Mouse (Mus musculus) forebrain, embryonic 13.5 days (tissue): Measurements from ENCODE around the gene Gm3317. TPM values are rescaled to one million over a fixed set of nuclear protein-coding genes. Genes with fewer than 3 reads are reported as not detected.
"Not testable (repeated sequence)": the region's sequence is repeated elsewhere in the genome, so short reads cannot be mapped to it uniquely, and the experiment has no call there.

ENCODE experiments used
- ATAC-seq: fragments of 200-750 bp; cut with Nextera tagmentation; 2 replicates; pipeline ENCODE4 v1.8.0; 2017
- H3K27ac ChIP-seq: fragments of 300-500 bp; sonication (generic); 2 replicates; pipeline ENCODE4 v1.5.1; 2015; ENCODE audit warnings: inconsistent platforms, mild to moderate bottlenecking, moderate library complexity
- H3K27me3 ChIP-seq: fragments of 300-500 bp; sonication (generic); 2 replicates; pipeline ENCODE4 v1.6.1; 2015; ENCODE audit warnings: mild to moderate bottlenecking, inconsistent platforms
- H3K36me3 ChIP-seq: fragments of 300-500 bp; sonication (generic); 2 replicates; pipeline ENCODE4 v1.6.1; 2015; ENCODE audit warnings: mild to moderate bottlenecking, inconsistent platforms; ENCODE audit not compliant: poor library complexity, severe bottlenecking
- H3K4me1 ChIP-seq: fragments of 300-500 bp; sonication (generic); 2 replicates; pipeline ENCODE4 v1.6.1; 2015; ENCODE audit warnings: inconsistent platforms
- H3K4me2 ChIP-seq: fragments of 300-500 bp; sonication (generic); 2 replicates; pipeline ENCODE4 v1.6.1; 2015; ENCODE audit warnings: inconsistent platforms, mild to moderate bottlenecking, moderate library complexity
- H3K4me3 ChIP-seq: fragments of 300-500 bp; sonication (generic); 2 replicates; pipeline ENCODE4 v1.5.1; 2015; ENCODE audit warnings: mild to moderate bottlenecking, inconsistent platforms
- H3K9ac ChIP-seq: fragments of 300-500 bp; sonication (generic); 2 replicates; pipeline ENCODE4 v1.6.1; 2015; ENCODE audit warnings: mild to moderate bottlenecking, inconsistent platforms
- H3K9me3 ChIP-seq: fragments of 300-500 bp; sonication (generic); replicated peaks from 2 replicates; pipeline ENCODE4 v1.6.1; 2016; ENCODE audit warnings: inconsistent platforms
- WGBS: fragments of 180-500 bp; shearing (Covaris S2); methylation state at CpG from one replicate; pipeline ENCODE4 v1.1.7; 2015; 5-methylcytosine and 5-hydroxymethylcytosine counted together
- polyA plus RNA-seq: library from polyadenylated mRNA; unstranded; fragments of >200 nt; fragmentation: Nextera tagmentation; extraction: Ambion mirVana; gene quantifications from 2 replicates; pipeline ENCODE4 v1.2.1, GENCODE M21; 2015

Gene Gm3317
- polyA plus RNA-seq = not detected in 2 replicates

- not testable (repeated sequence) for H3K36me3 ChIP-seq, H3K27ac ChIP-seq, H3K4me3 ChIP-seq, ATAC-seq, H3K9me3 ChIP-seq, H3K4me2 ChIP-seq, H3K27me3 ChIP-seq, H3K4me1 ChIP-seq, H3K9ac ChIP-seq
- no CpG with 5 or more reads among the region's 1 CpGs for WGBS
These were observed at the start of gene Gm3317 for GRCm38 (mm10) chr14:5164235-5164634. Gene Gm3317, plus strand, starts transcription at chr14:5164535.

DNA sequence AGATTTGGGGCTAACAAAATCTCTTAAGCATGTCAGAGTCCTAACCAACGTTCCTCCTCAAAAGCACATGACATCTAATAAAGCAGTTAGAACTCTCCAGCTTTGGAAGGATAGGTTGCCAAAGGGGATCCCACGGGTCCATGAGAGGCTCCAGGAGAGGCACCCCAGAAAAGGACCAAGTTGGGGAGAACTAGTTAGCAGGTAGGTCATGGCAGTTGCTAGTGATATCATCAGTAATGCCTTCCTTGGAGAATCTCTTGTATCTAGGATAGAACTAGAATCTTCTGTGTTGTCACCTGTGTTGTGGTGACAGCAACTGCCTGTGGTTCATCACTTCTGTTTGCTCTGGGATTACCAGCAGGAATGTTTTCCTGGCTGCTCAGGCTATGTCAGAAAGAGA lies 33.1 kb upstream of the Gm3317 start, which contains the start of gene Gm8279:
Gene Gm8279, plus strand, starts transcription at position 301 of the 400 bp plus-strand sequence.
- H3K4me1 ChIP-seq, H3K27me3 ChIP-seq, H3K9ac ChIP-seq, H3K36me3 ChIP-seq, ATAC-seq, H3K4me3 ChIP-seq, H3K27ac ChIP-seq, H3K9me3 ChIP-seq, H3K4me2 ChIP-seq: not testable (repeated sequence)
- WGBS = 83% methylated on average over 2 of the region's 2 CpGs

DNA sequence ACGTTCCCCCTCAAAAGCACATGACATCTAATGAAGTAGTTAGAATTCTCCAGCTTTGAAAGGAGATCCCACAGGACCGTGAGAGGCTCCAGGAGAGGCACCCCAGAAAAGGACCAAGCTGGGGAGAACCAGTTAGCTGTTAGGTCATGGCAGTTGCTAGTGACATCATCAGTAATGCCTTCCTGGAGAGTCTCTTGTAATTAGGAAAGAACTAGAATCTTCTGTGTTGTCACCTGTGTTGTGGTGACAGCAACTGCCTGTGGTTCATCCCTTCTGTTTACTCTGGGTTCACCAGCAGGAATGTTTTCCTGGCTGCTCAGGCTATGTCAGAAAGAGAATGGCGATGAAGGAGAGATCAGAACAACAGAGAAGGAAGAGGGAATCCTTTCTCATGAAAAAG lies 21.2 kb downstream of the Gm3317 start, which contains the start of gene Gm8271:
Gene Gm8271, plus strand, starts transcription at position 301 of the 400 bp plus-strand sequence.
- not testable (repeated sequence) for H3K9me3 ChIP-seq, H3K4me1 ChIP-seq
- WGBS = no CpG with 5 or more reads among the region's 3 CpGs

More for the DNA sequence above, 21.2 kb downstream of the Gm3317 start, which contains the start of gene Gm8271:
- H3K4me3 ChIP-seq, H3K36me3 ChIP-seq, ATAC-seq, H3K4me2 ChIP-seq, H3K27me3 ChIP-seq, H3K9ac ChIP-seq, H3K27ac ChIP-seq: not testable (repeated sequence)

Other genes with a start within 250 kb of the Gm3317 start
- not detected in 2 replicates for gene Gm8297, start 180.6 kb upstream of the Gm3317 start, polyA plus RNA-seq
- gene Gm3298, start 148.6 kb upstream of the Gm3317 start, polyA plus RNA-seq = not detected in 2 replicates
- not detected in 2 replicates for gene 4930555G01Rik, start 113.9 kb upstream of the Gm3317 start, polyA plus RNA-seq
- gene Gm8281, start 93.5 kb upstream of the Gm3317 start, polyA plus RNA-seq = 3.1 and 4.4 TPM in 2 replicates
- not detected in 2 replicates for gene Gm8279, start 33.0 kb upstream of the Gm3317 start, polyA plus RNA-seq
- not detected in 2 replicates for gene Gm8271, start 21.3 kb downstream of the Gm3317 start, polyA plus RNA-seq
- gene Gm3526, start 96.0 kb downstream of the Gm3317 start, polyA plus RNA-seq = not detected in 2 replicates
- not detected in 2 replicates for gene Gm3542, start 170.4 kb downstream of the Gm3317 start, polyA plus RNA-seq
- gene Gm3500, start 224.5 kb downstream of the Gm3317 start, polyA plus RNA-seq = 0.24 TPM in 1 of 2 replicates, not detected in the other